Mouse (Mus musculus): ENCODE results near the gene H13. TPM values are rescaled to one million over a fixed set of nuclear protein-coding genes. Genes with fewer than 3 reads are reported as not detected.

Gene H13
- polyA plus RNA-seq, 1 experiment: 82.8 TPM

- Histone ChIP-seq H3K27ac (ENCODE audit: insufficient read depth, low read length) (no peak overlapping the region), H3K27me3 (ENCODE audit: control insufficient read depth, insufficient read depth, low read length) (no peaks in the 10 kb centered on the region), H3K4me3 (ENCODE audit: extremely low read depth, insufficient read depth, insufficient read length) (no peak overlapping the region), H3K36me3 (ENCODE audit: control insufficient read depth, insufficient read depth, low read length) (peaks cover 44% of the 10 kb centered on the region), H3K4me1 (ENCODE audit: control insufficient read depth, insufficient read depth, insufficient read length) (no peaks in the 10 kb centered on the region)
- DNase-seq (ENCODE audit: low read depth in 1 of 2, low spot score in 2 of 2): no peak
- WGBS: 82% methylated on average over 10 of the region's 10 CpGs
- TF ChIP-seq POLR2A (IDR thresholded peaks at IDR 0.05; ENCODE audit: low read depth, low read length): no peak
Observed at GRCm38 (mm10) chr2:152696016-152696415, 26.8 kb downstream of the H13 start.

- DNase-seq (ENCODE audit: low read depth in 1 of 2, low spot score in 2 of 2): peak; percentile 55 to 80
- WGBS: 54% methylated on average over 20 of the region's 20 CpGs
- Histone ChIP-seq H3K4me1 (ENCODE audit: control insufficient read depth, insufficient read depth, insufficient read length) (no peaks in the 10 kb centered on the region), H3K27me3 (ENCODE audit: control insufficient read depth, insufficient read depth, low read length) (no peaks in the 10 kb centered on the region), H3K4me3 (ENCODE audit: extremely low read depth, insufficient read depth, insufficient read length) (no peak overlapping the region), H3K36me3 (ENCODE audit: control insufficient read depth, insufficient read depth, low read length) (peaks cover 49% of the 10 kb centered on the region), H3K27ac (ENCODE audit: insufficient read depth, low read length) (no peak overlapping the region)
- TF ChIP-seq CTCF (IDR thresholded peaks at IDR 0.05; ENCODE audit: extremely low read depth, insufficient read depth, insufficient read length, insufficient replicate concordance): peak; percentile 97
- no peak for TF ChIP-seq POLR2A (IDR thresholded peaks at IDR 0.05; ENCODE audit: low read depth, low read length)
Observed at GRCm38 (mm10) chr2:152696476-152697164, 27.4 kb downstream of the H13 start.

GRCm38 (mm10) chr2:152700138-152700537 lies 30.9 kb downstream of the H13 start:
- Histone ChIP-seq H3K36me3 (ENCODE audit: control insufficient read depth, insufficient read depth, low read length) (peaks cover 70% of the 10 kb centered on the region), H3K4me3 (ENCODE audit: extremely low read depth, insufficient read depth, insufficient read length) (no peak overlapping the region), H3K27me3 (ENCODE audit: control insufficient read depth, insufficient read depth, low read length) (no peaks in the 10 kb centered on the region), H3K27ac (ENCODE audit: insufficient read depth, low read length) (no peak overlapping the region), H3K4me1 (ENCODE audit: control insufficient read depth, insufficient read depth, insufficient read length) (no peaks in the 10 kb centered on the region)
- DNase-seq (ENCODE audit: low read depth in 1 of 2, low spot score in 2 of 2): no peak
- no peak for TF ChIP-seq POLR2A (IDR thresholded peaks at IDR 0.05; ENCODE audit: low read depth, low read length)
- TF ChIP-seq CTCF (IDR thresholded peaks at IDR 0.05; ENCODE audit: extremely low read depth, insufficient read depth, insufficient read length, insufficient replicate concordance): no peak
- WGBS: 97% methylated on average over 10 of the region's 10 CpGs

- Histone ChIP-seq H3K36me3 (ENCODE audit: control insufficient read depth, insufficient read depth, low read length) (peaks cover 71% of the 10 kb centered on the region), H3K27me3 (ENCODE audit: control insufficient read depth, insufficient read depth, low read length) (no peaks in the 10 kb centered on the region), H3K27ac (ENCODE audit: insufficient read depth, low read length) (no peak overlapping the region), H3K4me1 (ENCODE audit: control insufficient read depth, insufficient read depth, insufficient read length) (no peaks in the 10 kb centered on the region), H3K4me3 (ENCODE audit: extremely low read depth, insufficient read depth, insufficient read length) (no peak overlapping the region)
- no peak for TF ChIP-seq CTCF (IDR thresholded peaks at IDR 0.05; ENCODE audit: extremely low read depth, insufficient read depth, insufficient read length, insufficient replicate concordance)
- TF ChIP-seq POLR2A (IDR thresholded peaks at IDR 0.05; ENCODE audit: low read depth, low read length): no peak
- DNase-seq (ENCODE audit: low read depth in 1 of 2, low spot score in 2 of 2): no peak
- 95% methylated on average over 8 of the region's 8 CpGs for WGBS
Observed at GRCm38 (mm10) chr2:152700725-152701124, 31.5 kb downstream of the H13 start.

- 96% methylated on average over 21 of the region's 21 CpGs for WGBS
- no peak for TF ChIP-seq POLR2A (IDR thresholded peaks at IDR 0.05; ENCODE audit: low read depth, low read length)
- TF ChIP-seq CTCF (IDR thresholded peaks at IDR 0.05; ENCODE audit: extremely low read depth, insufficient read depth, insufficient read length, insufficient replicate concordance): no peak
- Histone ChIP-seq H3K36me3 (ENCODE audit: control insufficient read depth, insufficient read depth, low read length) (peaks cover 73% of the 10 kb centered on the region), H3K4me1 (ENCODE audit: control insufficient read depth, insufficient read depth, insufficient read length) (no peaks in the 10 kb centered on the region), H3K27me3 (ENCODE audit: control insufficient read depth, insufficient read depth, low read length) (no peaks in the 10 kb centered on the region), H3K27ac (ENCODE audit: insufficient read depth, low read length) (no peak overlapping the region), H3K4me3 (ENCODE audit: extremely low read depth, insufficient read depth, insufficient read length) (no peak overlapping the region)
- DNase-seq (ENCODE audit: low read depth in 1 of 2, low spot score in 2 of 2): no peak
Observed at GRCm38 (mm10) chr2:152703596-152704255, 34.5 kb downstream of the H13 start.

GRCm38 (mm10) chr2:152704256-152704605 lies 35.0 kb downstream of the H13 start:
- H3K36me3 ChIP-seq (ENCODE audit: control insufficient read depth, insufficient read depth, low read length): peaks cover 69% of the 10 kb centered on the region
- H3K27me3 ChIP-seq (ENCODE audit: control insufficient read depth, insufficient read depth, low read length): no peaks in the 10 kb centered on the region
- H3K27ac ChIP-seq (ENCODE audit: insufficient read depth, low read length): no peak overlapping the region
- TF ChIP-seq CTCF (IDR thresholded peaks at IDR 0.05; ENCODE audit: extremely low read depth, insufficient read depth, insufficient read length, insufficient replicate concordance) (no peak), POLR2A (IDR thresholded peaks at IDR 0.05; ENCODE audit: low read depth, low read length) (no peak)
- whole genome bisulfite sequencing: 90% methylated on average over 5 of the region's 5 CpGs
- no peak overlapping the region for H3K4me3 ChIP-seq (ENCODE audit: extremely low read depth, insufficient read depth, insufficient read length)
- no peak for DNase-seq (ENCODE audit: low read depth in 1 of 2, low spot score in 2 of 2)
- H3K4me1 ChIP-seq (ENCODE audit: control insufficient read depth, insufficient read depth, insufficient read length): no peaks in the 10 kb centered on the region

GRCm38 (mm10) chr2:152704811-152705370 lies 35.6 kb downstream of the H13 start:
- Histone ChIP-seq H3K36me3 (ENCODE audit: control insufficient read depth, insufficient read depth, low read length) (peaks cover 63% of the 10 kb centered on the region), H3K4me1 (ENCODE audit: control insufficient read depth, insufficient read depth, insufficient read length) (no peaks in the 10 kb centered on the region), H3K4me3 (ENCODE audit: extremely low read depth, insufficient read depth, insufficient read length) (no peak overlapping the region), H3K27me3 (ENCODE audit: control insufficient read depth, insufficient read depth, low read length) (no peaks in the 10 kb centered on the region), H3K27ac (ENCODE audit: insufficient read depth, low read length) (no peak overlapping the region)
- TF ChIP-seq POLR2A (IDR thresholded peaks at IDR 0.05; ENCODE audit: low read depth, low read length) (no peak), CTCF (IDR thresholded peaks at IDR 0.05; ENCODE audit: extremely low read depth, insufficient read depth, insufficient read length, insufficient replicate concordance) (no peak)
- 97% methylated on average over 14 of the region's 14 CpGs for WGBS
- no peak for DNase-seq (ENCODE audit: low read depth in 1 of 2, low spot score in 2 of 2)

All from spleen, adult 2 months (tissue).